Mouse (Mus musculus) heart, adult 2 months (tissue): Measurements from ENCODE around the gene Olfr1254. TPM values are rescaled to one million over a fixed set of nuclear protein-coding genes. Genes with fewer than 3 reads are reported as not detected.

Source experiments
- DNase-seq, 2 experiments: peaks; one replicate each; pipeline ENCODE4 v3.0.0; 2021
- H3K27ac ChIP-seq: fragments of 200-600 bp; 2 replicates; pipeline ENCODE4 v1.8.1; 2022
- H3K27me3 ChIP-seq: fragments of 200-500 bp; 2 replicates; pipeline ENCODE4 v1.6.1; 2012; ENCODE audit warnings: mild to moderate bottlenecking, low read length, inconsistent platforms, mixed read lengths; ENCODE audit not compliant: control insufficient read depth, insufficient read depth
- H3K36me3 ChIP-seq: fragments of 200-500 bp; 2 replicates; pipeline ENCODE4 v1.6.1; 2012; ENCODE audit warnings: low read length, inconsistent platforms; ENCODE audit not compliant: control insufficient read depth, insufficient read depth
- H3K4me1 ChIP-seq: fragments of 200-500 bp; 2 replicates; pipeline ENCODE4 v1.6.1; 2011; ENCODE audit warnings: low read length; ENCODE audit not compliant: control insufficient read depth, insufficient read depth
- H3K4me3 ChIP-seq: fragments of 200-600 bp; 2 replicates; pipeline ENCODE4 v1.8.1; 2022
- H3K79me2 ChIP-seq: fragments of 200-500 bp; replicated peaks from 2 replicates; pipeline ENCODE4 v1.6.1; 2012; ENCODE audit warnings: mild to moderate bottlenecking, inconsistent platforms, low read length, moderate library complexity, mixed read lengths; ENCODE audit not compliant: control insufficient read depth, insufficient read depth
- H3K9ac ChIP-seq: fragments of 200-500 bp; 2 replicates; pipeline ENCODE4 v1.6.1; 2012; ENCODE audit warnings: low read depth, mild to moderate bottlenecking, control low read depth, inconsistent platforms, low read length, mixed read lengths
- CTCF ChIP-seq: fragments of 200-600 bp; IDR thresholded peaks from 2 replicates; pipeline ENCODE4 v1.8.1; 2022; ENCODE audit warnings: antibody characterized with exemption, mild to moderate bottlenecking, moderate library complexity
- POLR2A ChIP-seq: fragments of 200-500 bp; IDR thresholded peaks from 2 replicates; pipeline ENCODE4 v1.6.1; 2011; ENCODE audit warnings: mild to moderate bottlenecking, low read depth, low read length, control low read depth; ENCODE audit not compliant: insufficient read depth
- WGBS: fragments of 180-500 bp; shearing (Covaris S2); methylation state at CpG from one replicate; pipeline ENCODE4 v1.1.7; 2018; 5-methylcytosine and 5-hydroxymethylcytosine counted together
- intact Hi-C: fragments of 180-260 bp; cut with DNase I; formaldehyde crosslinking; loops from one replicate; pipeline ENCODE4 v1.15.1; 2025
- polyA plus RNA-seq: library from polyadenylated mRNA; depleted of rRNA; stranded (reverse); fragments of >200 nt; gene quantifications from 2 replicates; pipeline ENCODE4 v1.2.3, GENCODE M21; 2012; rRNA removed
- total RNA-seq, 2 experiments: library from RNA; stranded (reverse); gene quantifications; 2 replicates each; pipeline ENCODE4 v1.2.3; 2021

Olfr1254 gene
- total and polyA plus RNA-seq, 3 experiments: not detected

- no peak for DNase-seq
- WGBS: 74% methylated on average over 1 of the region's 1 CpGs
- no peak within 1 kb of the TSS for H3K27ac ChIP-seq
Observed at GRCm38 (mm10) chr2:89756990-89757389, 36.4 kb downstream of the Olfr1254 start, which contains the start of gene Olfr1253. Olfr1253 (minus strand) TSS chr2:89757090.

More at GRCm38 (mm10) chr2:89756990-89757389, 36.4 kb downstream of the Olfr1254 start, which contains the start of gene Olfr1253:
- TF ChIP-seq POLR2A (no peak), CTCF (no peak)
- Histone ChIP-seq H3K4me1 (no peaks in the 10 kb centered on the region), H3K9ac (no peak within 1 kb of the TSS), H3K27me3 (no peaks in the 10 kb centered on the region), H3K36me3 (no peaks in the 10 kb centered on the region), H3K4me3 (no peak within 1 kb of the TSS), H3K79me2 (no peaks in the 10 kb centered on the region)
- intact Hi-C loops: no loop called here

Other genes starting within 250 kb of the Olfr1254 start
- gene Olfr1245, start 215.2 kb downstream of the Olfr1254 start, total RNA-seq: not detected
- gene Olfr1245, start 215.2 kb downstream of the Olfr1254 start, polyA plus RNA-seq: not detected in 2 replicates
- gene Olfr1246, start 200.5 kb downstream of the Olfr1254 start, total RNA-seq: not detected
- gene Olfr1246, start 200.5 kb downstream of the Olfr1254 start, polyA plus RNA-seq: not detected in 2 replicates
- gene Olfr1247, start 179.5 kb downstream of the Olfr1254 start, total RNA-seq: not detected
- not detected in 2 replicates for gene Olfr1247, start 179.5 kb downstream of the Olfr1254 start, polyA plus RNA-seq
- gene Olfr1248, start 175.4 kb downstream of the Olfr1254 start, total RNA-seq: not detected
- not detected in 2 replicates for gene Olfr1248, start 175.4 kb downstream of the Olfr1254 start, polyA plus RNA-seq
- gene Olfr1249, start 158.6 kb downstream of the Olfr1254 start, total RNA-seq: not detected
- gene Olfr1249, start 158.6 kb downstream of the Olfr1254 start, polyA plus RNA-seq: not detected in 2 replicates
- gene Olfr1250, start 132.2 kb downstream of the Olfr1254 start, total RNA-seq: not detected
- not detected in 2 replicates for gene Olfr1250, start 132.2 kb downstream of the Olfr1254 start, polyA plus RNA-seq
- not detected for gene Olfr1251, start 121.7 kb downstream of the Olfr1254 start, total RNA-seq
- gene Olfr1251, start 121.7 kb downstream of the Olfr1254 start, polyA plus RNA-seq: not detected in 2 replicates
- gene Olfr1252, start 68.6 kb downstream of the Olfr1254 start, total RNA-seq: not detected
- gene Olfr1252, start 68.6 kb downstream of the Olfr1254 start, polyA plus RNA-seq: not detected in 2 replicates
- not detected for gene Olfr1253, start 36.5 kb downstream of the Olfr1254 start, total RNA-seq
- gene Olfr1253, start 36.5 kb downstream of the Olfr1254 start, polyA plus RNA-seq: not detected in 2 replicates
- gene Olfr1255, start 18.4 kb upstream of the Olfr1254 start, total RNA-seq: not detected
- gene Olfr1255, start 18.4 kb upstream of the Olfr1254 start, polyA plus RNA-seq: not detected in 2 replicates
- not detected for gene Olfr1256, start 47.9 kb upstream of the Olfr1254 start, total RNA-seq
- gene Olfr1256, start 47.9 kb upstream of the Olfr1254 start, polyA plus RNA-seq: not detected in 2 replicates
- not detected for gene Olfr48, start 54.6 kb upstream of the Olfr1254 start, total RNA-seq
- not detected in 2 replicates for gene Olfr48, start 54.6 kb upstream of the Olfr1254 start, polyA plus RNA-seq
- not detected for gene Olfr1257, start 84.8 kb upstream of the Olfr1254 start, total RNA-seq
- gene Olfr1257, start 84.8 kb upstream of the Olfr1254 start, polyA plus RNA-seq: not detected in 2 replicates
- gene Olfr1258, start 133.7 kb upstream of the Olfr1254 start, total RNA-seq: not detected
- gene Olfr1258, start 133.7 kb upstream of the Olfr1254 start, polyA plus RNA-seq: not detected in 2 replicates
- not detected for gene Olfr1259, start 155.0 kb upstream of the Olfr1254 start, total RNA-seq
- gene Olfr1259, start 155.0 kb upstream of the Olfr1254 start, polyA plus RNA-seq: not detected in 2 replicates
- not detected for gene Olfr1260, start 180.7 kb upstream of the Olfr1254 start, total RNA-seq
- gene Olfr1260, start 180.7 kb upstream of the Olfr1254 start, polyA plus RNA-seq: not detected in 2 replicates
- not detected for gene Olfr1261, start 197.6 kb upstream of the Olfr1254 start, total RNA-seq
- gene Olfr1261, start 197.6 kb upstream of the Olfr1254 start, polyA plus RNA-seq: not detected in 2 replicates
- not detected for gene Olfr1262, start 206.5 kb upstream of the Olfr1254 start, total RNA-seq
- not detected in 2 replicates for gene Olfr1262, start 206.5 kb upstream of the Olfr1254 start, polyA plus RNA-seq
- gene Olfr1263, start 218.5 kb upstream of the Olfr1254 start, total RNA-seq: not detected
- gene Olfr1263, start 218.5 kb upstream of the Olfr1254 start, polyA plus RNA-seq: not detected in 2 replicates
- gene Olfr1264, start 232.0 kb upstream of the Olfr1254 start, total RNA-seq: not detected
- not detected in 2 replicates for gene Olfr1264, start 232.0 kb upstream of the Olfr1254 start, polyA plus RNA-seq
- not detected for gene Olfr1265, start 241.7 kb upstream of the Olfr1254 start, total RNA-seq
- gene Olfr1265, start 241.7 kb upstream of the Olfr1254 start, polyA plus RNA-seq: not detected in 2 replicates